Mouse (Mus musculus) ES-CJ7 (cell line): Measurements from ENCODE around the gene Scaf8.

Experiments
- DNase-seq: peaks from one replicate; pipeline ENCODE4 v3.0.0; 2011; ENCODE audit warnings: low read depth, low spot score

Gene Scaf8

DNA sequence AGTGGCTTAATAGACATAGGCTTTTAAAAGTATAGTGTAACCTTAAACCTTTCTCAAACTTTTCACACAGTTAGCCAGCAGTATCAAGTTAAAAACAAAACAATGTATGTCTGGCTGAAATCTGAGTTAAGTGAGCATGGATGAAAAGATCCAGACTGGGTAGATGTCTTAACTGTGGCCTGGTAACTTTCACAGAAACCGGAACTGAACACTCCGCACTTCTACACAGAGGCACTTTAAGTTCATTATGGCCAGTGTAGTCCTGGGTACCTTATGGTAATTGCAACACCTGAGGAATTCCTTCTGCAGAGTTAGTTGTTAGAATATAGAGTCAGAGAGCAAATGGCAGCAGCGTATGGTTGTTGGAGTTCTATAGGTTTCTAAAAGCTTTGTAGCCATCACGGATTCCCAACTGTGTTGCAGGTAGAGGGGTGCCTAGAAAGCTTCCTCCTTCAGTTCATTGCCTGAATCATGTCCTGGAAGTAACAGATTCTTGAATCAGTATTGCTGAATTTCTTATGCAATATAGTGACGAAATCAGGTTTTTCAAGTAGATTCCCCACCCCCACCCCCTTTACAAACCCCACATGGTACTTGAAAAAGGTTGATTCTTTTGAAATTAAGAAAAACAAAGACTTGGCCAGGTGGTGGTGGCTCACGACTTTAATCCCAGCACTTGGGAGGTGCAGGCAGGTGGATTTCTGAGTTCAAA, 92.9 kb downstream of the Scaf8 start:
- no peak for DNase-seq

DNA sequence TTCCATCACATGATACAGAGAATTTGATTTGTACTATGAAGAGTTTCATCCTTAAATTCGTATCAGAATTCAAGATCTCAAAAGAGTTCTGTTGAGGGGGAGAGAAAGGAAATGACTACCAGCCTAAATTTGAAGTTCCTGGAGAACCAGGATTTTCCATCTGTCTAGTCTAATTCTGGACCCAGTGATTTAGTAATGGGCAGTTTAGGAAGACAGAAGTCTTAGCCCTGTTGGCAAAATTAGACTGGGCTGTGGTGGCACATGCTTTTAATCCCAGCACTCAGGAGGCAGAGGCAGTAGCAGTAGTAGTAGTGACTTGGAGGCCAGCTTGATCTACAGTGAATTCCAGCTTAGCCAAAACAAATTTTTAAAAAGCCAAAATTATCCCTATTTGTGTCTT, 93.7 kb downstream of the Scaf8 start:
- DNase-seq = no peak

DNA sequence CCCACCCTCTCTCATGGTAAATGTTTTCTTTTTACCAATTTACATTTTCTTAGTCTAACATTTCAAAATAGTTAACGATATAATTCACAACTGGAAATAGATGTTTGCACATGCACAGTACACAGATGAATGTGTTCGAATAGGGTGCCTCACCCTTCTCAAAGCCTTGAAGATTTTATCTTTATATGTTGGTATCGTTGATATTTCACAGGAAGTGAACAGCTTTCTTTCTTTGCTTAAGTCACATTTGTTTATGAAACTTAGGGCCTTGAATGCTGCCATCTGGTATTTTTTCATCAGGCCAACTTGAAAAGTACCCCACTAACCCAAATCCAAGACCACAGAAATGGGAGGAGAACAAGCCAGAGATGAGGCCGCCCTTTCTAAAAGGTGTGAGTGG, 94.8 kb downstream of the Scaf8 start:
- no peak for DNase-seq

DNA sequence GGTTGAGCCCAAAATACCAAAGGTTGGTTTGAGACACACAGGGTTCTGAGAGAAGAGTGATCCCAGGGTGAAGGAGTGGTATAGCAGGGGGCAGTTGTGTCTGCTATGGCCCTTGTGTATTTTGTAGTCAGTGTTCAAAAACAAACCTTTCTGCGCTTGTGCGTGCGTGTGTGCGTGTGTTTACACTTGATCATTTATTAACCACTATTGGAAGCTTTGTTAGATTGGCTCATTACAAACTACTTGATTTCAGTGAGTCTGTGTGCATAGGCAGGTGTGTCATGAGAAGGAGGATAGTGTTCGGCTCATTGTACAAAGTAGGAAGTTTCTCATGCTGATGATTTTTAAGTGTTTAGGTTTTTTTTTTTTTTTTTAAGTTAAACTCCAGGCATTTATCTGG, 95.4 kb downstream of the Scaf8 start:
- no peak for DNase-seq

DNA sequence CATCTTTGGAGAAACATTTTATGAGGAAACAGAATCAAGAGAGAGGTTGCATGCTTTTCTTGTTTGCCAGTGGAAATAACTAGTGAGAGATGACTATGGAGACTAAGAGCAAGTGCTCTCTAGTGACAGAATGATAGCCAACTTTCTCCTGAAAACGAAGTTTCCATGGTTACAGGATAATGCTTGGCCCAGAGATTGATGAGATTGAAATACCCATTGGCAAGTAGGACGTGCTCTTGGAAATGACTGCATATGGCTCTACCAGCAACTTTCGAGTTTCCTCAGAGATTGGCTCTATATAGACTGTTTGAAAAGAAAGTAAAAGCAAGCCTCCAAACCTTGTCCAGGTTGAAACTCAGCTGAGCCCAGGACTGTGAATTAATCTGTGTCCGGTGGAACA, 97.3 kb downstream of the Scaf8 start:
- no peak for DNase-seq

DNA sequence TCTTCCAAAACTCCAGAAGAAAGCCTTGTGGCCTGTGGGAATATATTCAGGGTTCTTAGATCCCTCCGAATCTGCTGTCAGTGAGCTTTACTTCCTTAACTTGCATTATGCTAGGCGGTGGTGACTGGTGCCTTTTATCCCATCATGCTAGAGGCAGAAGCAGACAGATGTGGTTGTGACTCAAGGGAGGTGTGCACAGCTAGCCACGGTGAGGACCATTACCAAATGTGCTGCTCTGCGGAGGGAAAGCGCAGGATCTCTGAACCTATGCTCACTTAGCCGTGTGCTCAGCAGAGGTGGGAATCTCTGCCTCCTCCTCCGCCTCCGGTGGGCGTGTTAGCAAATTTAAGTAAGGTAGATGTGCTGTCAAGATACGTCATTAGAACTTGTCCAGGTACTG, 98.1 kb downstream of the Scaf8 start:
- DNase-seq = no peak

DNA sequence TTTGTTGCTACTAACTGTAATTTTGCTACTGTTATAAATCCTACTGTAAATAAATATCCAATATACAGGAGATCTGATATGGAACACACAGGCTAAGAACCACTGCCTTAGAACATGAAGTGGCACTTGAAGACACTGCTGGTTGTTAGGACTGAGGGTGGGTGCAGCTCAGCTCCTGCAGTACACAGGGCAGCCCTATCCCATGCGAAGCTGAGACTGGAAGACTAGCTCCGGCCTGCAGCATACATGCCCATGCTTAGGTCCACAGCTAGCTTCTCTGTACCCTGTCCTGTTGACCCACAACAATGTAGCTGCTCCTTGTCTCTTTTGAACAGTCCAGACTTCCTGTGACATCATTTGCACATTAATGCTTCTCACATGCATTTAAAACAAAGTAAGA, 100.1 kb downstream of the Scaf8 start:
- DNase-seq = no peak

DNA sequence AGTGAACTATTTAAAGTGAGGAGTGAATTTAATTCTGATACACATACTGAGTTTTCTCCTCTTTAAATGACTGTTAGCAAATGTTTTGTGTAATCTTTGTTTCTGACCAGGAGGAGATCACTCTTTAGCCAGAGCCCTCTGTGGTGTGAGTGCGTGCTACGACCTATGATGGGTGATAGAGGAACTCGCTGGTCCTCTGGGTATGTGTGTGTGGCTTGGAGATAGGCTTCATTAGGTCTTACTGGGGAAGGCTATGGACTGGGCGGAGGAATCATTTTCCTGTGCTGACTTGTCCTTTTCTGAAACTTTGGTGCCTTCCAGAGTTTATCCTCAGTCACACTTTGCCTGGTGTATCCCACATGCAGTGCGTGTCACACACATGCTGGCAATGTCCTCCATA, 102.3 kb downstream of the Scaf8 start:
- DNase-seq = no peak

DNA sequence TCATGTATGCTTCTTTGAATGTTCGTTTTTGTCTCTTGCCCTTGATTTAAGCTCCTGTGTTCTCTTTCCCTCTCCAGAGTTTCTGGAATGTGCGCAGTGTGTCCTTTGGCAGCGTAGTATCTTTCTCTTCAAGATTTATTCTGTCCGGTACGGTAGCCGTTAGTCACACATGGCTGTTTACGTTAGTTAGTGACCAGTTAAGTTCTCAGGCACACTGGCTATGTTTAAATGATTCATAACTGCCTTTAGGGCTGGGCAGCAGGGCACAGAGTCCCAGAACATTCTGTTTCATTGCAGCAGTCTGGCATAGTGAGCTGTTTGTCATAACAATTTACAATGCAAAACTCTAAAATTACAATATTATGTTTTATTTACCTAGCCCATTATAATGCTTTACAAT, 103.6 kb downstream of the Scaf8 start:
- DNase-seq = no peak

DNA sequence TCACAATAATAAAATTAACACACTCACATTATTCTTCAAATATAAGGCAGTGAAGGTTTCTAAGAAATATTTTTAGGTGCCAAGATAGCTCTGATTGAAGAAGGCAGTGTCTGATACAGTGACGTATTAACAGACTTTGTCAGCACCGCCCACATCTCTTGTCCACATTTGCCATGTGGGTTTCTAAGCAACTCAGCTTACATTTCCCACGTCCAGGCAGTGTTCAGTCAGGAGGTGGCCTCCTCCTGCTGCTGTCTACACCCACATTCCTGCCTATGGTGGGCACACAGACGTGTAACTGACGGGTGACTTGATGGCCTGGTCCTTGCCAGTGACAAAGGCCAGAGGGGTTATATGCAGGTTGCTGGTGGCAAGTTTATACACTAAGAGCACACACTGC, 104.1 kb downstream of the Scaf8 start:
- no peak for DNase-seq

DNA sequence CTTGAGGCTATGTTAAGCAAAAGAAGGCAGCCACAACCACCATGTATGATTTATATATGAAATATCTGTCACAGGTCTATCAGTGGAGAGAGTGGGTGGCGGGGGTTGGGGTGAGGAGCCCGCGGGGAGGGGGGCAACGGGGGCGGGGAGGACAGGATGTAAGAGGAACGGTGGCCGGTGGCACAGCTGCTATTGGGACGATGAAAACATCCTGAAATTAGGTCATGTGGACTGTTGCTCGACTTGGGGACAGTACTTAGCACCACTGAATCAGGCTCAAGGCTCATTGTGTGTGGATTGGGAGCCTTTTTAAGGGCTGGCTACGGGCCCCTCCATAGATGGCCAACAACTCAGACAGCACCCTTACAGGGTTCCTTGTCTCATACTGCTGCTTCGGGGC, 105.4 kb downstream of the Scaf8 start:
- DNase-seq = no peak

DNA sequence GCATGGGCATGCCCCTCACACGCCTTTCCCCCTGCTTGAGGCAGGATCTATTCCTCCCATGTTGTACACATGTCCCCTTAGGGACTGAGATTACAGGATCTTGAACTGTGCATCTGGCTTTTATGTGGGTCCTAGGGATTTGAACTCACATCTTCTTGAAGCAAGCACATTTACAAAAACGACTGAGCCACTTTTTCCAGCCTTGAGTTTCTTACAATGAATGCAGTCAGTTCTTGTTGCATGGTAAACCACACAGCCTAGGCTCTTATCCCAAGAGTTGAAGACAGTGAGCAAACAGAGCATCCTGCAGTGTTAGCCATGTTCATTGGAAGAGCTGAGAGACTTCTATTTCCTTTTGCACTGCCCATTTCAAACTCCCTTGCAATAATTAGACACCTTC, 108.3 kb downstream of the Scaf8 start:
- no peak for DNase-seq

DNA sequence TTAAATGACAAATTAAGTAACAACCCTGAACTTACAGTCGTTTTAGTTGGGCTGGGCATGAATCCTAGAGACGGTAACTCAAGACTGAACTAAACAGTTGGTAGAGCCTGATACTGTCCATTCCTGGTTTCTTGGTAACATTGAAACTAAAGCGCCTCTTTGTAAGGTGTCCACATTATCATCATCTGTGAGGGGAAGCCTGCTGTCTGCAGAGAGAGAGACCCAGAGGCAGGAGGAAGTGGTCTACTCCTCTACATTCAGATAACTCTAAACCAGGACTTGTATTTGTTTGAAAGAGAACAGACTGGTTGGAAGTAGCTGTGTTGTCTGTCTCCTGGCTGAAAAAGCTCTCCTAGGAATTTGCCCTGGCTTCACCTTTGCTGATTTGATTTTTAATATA, 108.9 kb downstream of the Scaf8 start:
- no peak for DNase-seq

DNA sequence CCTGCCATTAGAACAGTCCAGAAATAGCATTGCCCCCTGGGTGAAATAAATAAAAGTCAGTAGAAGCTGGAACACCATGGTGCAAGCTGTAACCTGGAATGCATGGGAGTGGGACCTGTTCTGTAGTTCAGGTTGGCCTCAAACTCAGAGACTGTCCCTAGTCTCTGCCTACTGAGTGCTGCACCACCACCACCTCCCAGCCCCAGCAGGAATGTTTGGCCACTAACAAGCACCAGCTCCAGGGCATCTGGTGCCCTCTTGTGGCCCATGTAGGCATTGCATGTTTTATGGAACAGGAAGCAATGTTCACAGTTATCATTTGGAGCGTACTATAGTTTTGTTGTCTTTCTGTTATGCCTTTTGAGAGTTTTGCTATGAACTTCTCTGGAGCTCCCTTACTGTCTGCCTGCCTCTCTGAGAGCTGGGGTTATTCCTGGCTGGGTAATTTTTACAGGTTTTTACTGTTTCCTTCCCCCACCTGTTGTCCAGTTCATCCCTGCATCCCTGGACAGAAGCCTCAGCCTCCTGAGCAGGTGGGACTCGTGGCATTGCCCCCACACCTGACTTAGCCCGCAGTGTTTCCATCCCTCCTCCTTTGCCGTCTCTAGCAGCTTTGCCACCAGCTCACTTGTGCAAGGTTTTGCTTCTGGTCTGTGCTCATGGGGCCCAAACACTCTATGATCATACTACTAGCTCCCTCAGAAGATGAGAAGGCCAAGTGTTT, 109.8 kb downstream of the Scaf8 start:
- peak; percentile 72 for DNase-seq

DNA sequence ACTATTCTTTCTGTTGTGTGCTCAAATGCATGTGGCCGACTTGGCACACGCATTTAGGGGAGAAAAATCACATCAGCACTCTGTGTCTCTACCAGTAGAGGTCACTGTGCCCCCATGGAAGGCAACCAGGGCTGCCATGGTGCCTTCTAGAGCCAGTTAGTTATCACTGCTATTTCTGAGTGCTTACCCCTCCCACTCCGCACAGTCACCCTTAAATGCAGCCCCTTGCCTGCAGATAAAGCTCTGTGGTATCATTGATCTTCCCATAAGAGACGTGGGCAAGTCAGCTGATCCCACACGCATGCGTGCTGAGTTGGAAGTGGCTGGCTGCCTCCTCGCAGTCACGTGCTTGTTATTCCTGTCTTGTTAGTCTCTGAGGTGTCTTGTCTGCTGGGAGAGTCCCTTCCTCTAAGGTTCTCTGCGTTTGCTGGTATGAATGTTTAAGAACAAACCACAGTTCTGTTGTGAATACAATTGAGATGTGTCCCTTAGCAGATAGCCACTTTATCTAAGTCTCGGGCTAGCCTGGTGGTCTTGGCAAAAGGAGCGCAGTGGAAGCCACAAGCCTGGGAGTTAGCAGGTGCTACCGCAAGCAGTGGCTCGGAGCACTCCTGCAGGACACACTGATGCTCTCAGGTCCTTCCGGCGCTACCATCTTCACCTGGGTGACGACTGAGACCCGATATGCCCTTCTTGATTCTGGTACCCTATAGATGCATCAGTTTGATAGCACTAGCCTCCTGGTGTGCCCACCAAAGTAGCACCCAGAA, 115.6 kb downstream of the Scaf8 start:
- peak; percentile 66 for DNase-seq

DNA sequence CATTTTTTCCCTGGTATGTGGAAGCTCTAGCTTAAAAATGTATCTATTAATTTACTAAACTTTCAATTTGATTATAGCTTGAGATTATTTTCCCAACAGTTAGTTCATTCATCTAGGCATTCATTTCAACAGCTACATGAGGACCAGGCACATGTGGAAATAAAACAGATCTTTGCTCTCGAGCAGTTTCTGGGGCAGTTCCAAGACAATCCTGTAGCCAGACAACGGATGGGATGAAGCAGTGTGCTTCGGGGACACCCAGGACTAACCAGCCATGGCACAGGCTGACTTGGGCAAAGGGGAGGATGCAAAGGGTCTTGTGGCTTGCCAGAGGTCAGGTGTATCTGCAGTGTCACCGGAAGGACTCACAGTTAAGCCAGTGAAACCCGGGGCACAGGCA, 117.9 kb downstream of the Scaf8 start:
- DNase-seq = no peak

DNA sequence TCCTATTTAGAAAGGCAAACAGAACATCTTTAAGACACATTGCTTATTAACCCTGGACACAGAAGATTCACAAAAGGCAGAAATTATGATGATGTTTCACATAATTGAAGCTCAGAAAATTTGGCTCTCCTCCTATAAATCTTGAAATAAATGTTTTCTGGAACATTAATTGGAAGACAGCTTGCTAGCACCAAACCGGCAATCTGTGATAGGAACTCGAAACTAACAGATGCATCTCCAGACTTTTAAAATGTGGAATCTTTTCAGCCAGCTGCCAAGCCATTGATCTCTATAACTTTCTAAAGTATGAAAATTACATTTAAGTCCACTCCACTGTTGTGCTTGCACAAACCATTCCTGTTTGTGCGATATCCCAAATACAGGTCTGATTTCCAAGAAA, 128.9 kb downstream of the Scaf8 start:
- no peak for DNase-seq

DNA sequence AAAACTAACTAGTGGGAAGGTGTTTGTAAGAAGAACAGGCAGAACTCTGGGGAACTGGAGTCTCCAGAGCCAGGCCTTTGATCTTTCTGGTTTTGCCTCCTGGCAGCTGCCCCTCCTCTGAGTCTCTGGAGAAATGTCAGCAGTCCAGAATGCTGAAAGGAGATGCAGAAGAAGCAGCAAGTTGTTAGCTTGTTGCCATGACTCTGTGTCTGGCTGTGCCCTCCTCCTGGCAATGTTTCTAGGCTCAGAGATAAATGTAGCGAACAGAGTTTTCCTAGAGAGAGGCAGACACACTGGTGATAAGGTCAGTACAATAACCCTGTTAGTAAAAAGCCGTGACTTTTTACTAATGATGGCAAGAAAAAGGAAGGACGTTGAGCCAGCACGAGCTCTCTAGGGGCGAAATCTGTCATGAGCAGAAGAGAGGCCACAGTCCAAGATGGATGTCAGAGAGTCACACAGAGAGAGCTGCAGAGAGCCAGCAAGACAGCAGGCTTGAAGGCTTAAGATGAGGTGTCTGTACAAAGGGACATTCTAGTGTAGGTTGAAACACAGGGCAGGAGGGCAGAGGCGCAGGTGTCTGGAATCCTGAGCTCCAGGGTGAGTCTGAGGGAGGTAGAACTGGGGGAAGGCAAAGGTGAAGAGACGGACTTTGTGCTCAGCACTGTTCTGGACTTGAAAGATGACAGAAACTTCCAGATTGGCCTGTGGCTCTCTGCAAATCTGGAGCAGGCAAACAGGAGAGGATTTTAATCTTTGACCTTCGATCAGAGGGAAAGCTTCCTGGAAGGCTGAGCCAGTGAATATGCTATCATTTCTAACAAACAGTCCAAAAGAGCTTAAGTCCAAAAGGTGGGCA, 130.3 kb downstream of the Scaf8 start:
- no peak for DNase-seq

DNA sequence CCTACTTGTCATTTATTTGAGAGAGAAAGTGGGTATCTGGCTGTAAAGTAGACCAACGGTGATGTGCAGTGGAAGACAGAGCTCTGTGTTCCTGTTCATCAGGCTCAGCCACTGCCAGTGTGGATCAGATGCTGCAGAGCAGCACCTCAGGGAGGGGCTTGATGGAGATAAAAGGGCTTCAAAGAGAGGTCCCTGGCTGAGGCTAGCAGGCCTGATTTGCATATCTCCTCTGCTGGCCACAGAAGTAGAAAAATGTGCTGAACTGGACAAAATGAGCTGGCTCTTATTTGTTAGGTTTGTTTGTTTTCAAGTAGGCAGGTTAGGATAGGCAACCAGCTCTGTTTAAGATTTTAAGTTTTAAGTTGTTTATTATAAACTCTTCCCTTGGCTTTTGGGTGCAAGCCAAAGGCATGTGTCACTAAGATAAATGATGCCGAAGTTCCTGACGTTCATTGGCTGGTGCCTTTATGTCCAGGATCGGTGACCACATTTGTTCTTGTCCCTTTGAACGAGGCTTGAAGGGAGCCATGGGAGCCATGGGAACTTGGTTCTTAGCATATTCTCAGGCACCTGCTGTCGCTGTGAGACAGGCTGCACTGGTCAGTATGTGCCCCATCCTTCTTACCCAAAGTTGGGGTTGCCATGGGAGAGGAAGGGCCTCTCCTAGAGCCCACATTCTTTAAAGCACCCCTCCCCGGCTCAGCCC, 132.0 kb downstream of the Scaf8 start:
- no peak for DNase-seq
